Mouse (Mus musculus) lung, postnatal 0 days (tissue): ENCODE results near the gene Notum. TPM values are rescaled to one million over a fixed set of nuclear protein-coding genes. Genes with fewer than 3 reads are reported as not detected.
A peak's percentile ranks its signal among the peaks of the same experiment; 100 is the strongest.

Experiments
- ATAC-seq: fragments of 200-750 bp; cut with Nextera tagmentation; 2 replicates; pipeline ENCODE4 v1.8.0; 2017; ENCODE audit warnings: moderate library complexity
- DNase-seq: peaks from one replicate; pipeline ENCODE4 v3.0.0-alpha.2; 2016; ENCODE audit warnings: low spot score
- H3K27ac ChIP-seq: fragments of 300-500 bp; sonication (generic); 2 replicates; pipeline ENCODE4 v1.5.1; 2014; ENCODE audit warnings: antibody characterized with exemption, mild to moderate bottlenecking, low read length, mixed read lengths
- H3K27me3 ChIP-seq: fragments of 300-500 bp; sonication (generic); replicated peaks from 2 replicates; pipeline ENCODE4 v1.6.1; 2014; ENCODE audit warnings: low read length, mixed read lengths; ENCODE audit not compliant: insufficient read depth
- H3K36me3 ChIP-seq: fragments of 300-500 bp; sonication (generic); 2 replicates; pipeline ENCODE4 v1.6.1; 2014; ENCODE audit warnings: low read length, mixed read lengths; ENCODE audit not compliant: insufficient read depth
- H3K4me1 ChIP-seq: fragments of 300-500 bp; sonication (generic); 2 replicates; pipeline ENCODE4 v1.6.1; 2014; ENCODE audit warnings: antibody characterized with exemption, low read depth, low read length, mixed read lengths; ENCODE audit not compliant: insufficient read depth
- H3K4me2 ChIP-seq: fragments of 300-500 bp; sonication (generic); replicated peaks from 2 replicates; pipeline ENCODE4 v1.6.1; 2014; ENCODE audit warnings: low read depth, mild to moderate bottlenecking, low read length, moderate library complexity, mixed read lengths
- H3K4me3 ChIP-seq: fragments of 300-500 bp; sonication (generic); 2 replicates; pipeline ENCODE4 v1.5.1; 2014; ENCODE audit warnings: low read depth, low read length
- H3K9ac ChIP-seq: fragments of 300-500 bp; sonication (generic); replicated peaks from 2 replicates; pipeline ENCODE4 v1.6.1; 2014; ENCODE audit warnings: low read depth, mild to moderate bottlenecking
- H3K9me3 ChIP-seq: fragments of 300-500 bp; sonication (generic); 2 replicates; pipeline ENCODE4 v1.6.1; 2016; ENCODE audit warnings: low read length, mixed read lengths
- CTCF ChIP-seq: IDR thresholded peaks from 2 replicates; pipeline ENCODE4 v1.5.1; 2016; ENCODE audit warnings: antibody characterized with exemption, mild to moderate bottlenecking
- EP300 ChIP-seq: IDR thresholded peaks from 2 replicates; pipeline ENCODE4 v1.6.1; 2016; ENCODE audit warnings: antibody characterized with exemption, mild to moderate bottlenecking, control low read depth
- WGBS: fragments of 180-500 bp; shearing (Covaris S2); extraction: QIAGEN DNeasy Blood & Tissue Kit; methylation state at CpG from one replicate; pipeline ENCODE4 v1.1.7; 2014; 5-methylcytosine and 5-hydroxymethylcytosine counted together
- polyA plus RNA-seq: library from polyadenylated mRNA; unstranded; fragments of >200 nt; fragmentation: Nextera tagmentation; extraction: Ambion mirVana; gene quantifications from 2 replicates; pipeline ENCODE4 v1.2.1, GENCODE M21; 2015

The Notum gene
- polyA plus RNA-seq, 1 experiment from 2014 or later = 8.5 TPM

GRCm38 (mm10) chr11:120625152-120625775 lies 35.7 kb downstream of the Notum start, which contains the start of gene Sirt7:
Gene Sirt7, minus strand, starts transcription at chr11:120625240.
- peaks cover 16% of the 10 kb centered on the region for H3K36me3 ChIP-seq
- H3K9ac ChIP-seq = peak within 1 kb of the TSS; percentile 78
- WGBS = 14% methylated on average over 5 of the region's 5 CpGs
- ATAC-seq (peak; percentile 9; the same call in 1 of the 2 replicates), DNase-seq (no peak)
- H3K4me2 ChIP-seq = peak within 1 kb of the TSS; percentile 98
- peaks cover 10% of the 10 kb centered on the region for H3K4me1 ChIP-seq
- H3K9me3 ChIP-seq = no peaks in the 10 kb centered on the region
- TF ChIP-seq CTCF (no peak), EP300 (no peak)
- H3K27ac ChIP-seq = peak within 1 kb of the TSS; percentile 84
- peak within 1 kb of the TSS; percentile 93 for H3K4me3 ChIP-seq
- no peaks in the 10 kb centered on the region for H3K27me3 ChIP-seq

GRCm38 (mm10) chr11:120624680-120625111 lies 36.3 kb downstream of the Notum start:
- 0% methylated on average over 53 of the region's 53 CpGs for WGBS
- DNase-seq (peak; percentile 96), ATAC-seq (peak; percentile 87)
- H3K4me2 ChIP-seq = peak overlapping the region; percentile 98
- peaks cover 5% of the 10 kb centered on the region; the same call in 1 of the 2 replicates for H3K4me1 ChIP-seq
- H3K36me3 ChIP-seq = peaks cover 18% of the 10 kb centered on the region
- H3K9me3 ChIP-seq = no peaks in the 10 kb centered on the region
- H3K4me3 ChIP-seq = peak overlapping the region; percentile 93
- peak overlapping the region; percentile 78 for H3K9ac ChIP-seq
- no peaks in the 10 kb centered on the region for H3K27me3 ChIP-seq
- TF ChIP-seq EP300 (no peak), CTCF (no peak)
- H3K27ac ChIP-seq = peak overlapping the region; percentile 84

- Histone ChIP-seq H3K27ac (peak overlapping the region; percentile 84), H3K4me3 (peak overlapping the region; percentile 93), H3K36me3 (peaks cover 18% of the 10 kb centered on the region), H3K27me3 (no peaks in the 10 kb centered on the region), H3K4me2 (peak overlapping the region; percentile 98), H3K4me1 (0 out of 2 replicates have a peak, but pooled peaks cover 4% of the 10 kb centered on the region), H3K9me3 (no peaks in the 10 kb centered on the region), H3K9ac (peak overlapping the region; percentile 78)
- WGBS = 10% methylated on average over 29 of the region's 30 CpGs
- DNase-seq (peak; percentile 71), ATAC-seq (peak; percentile 81)
- no peak for TF ChIP-seq EP300
- peak; percentile 71 for TF ChIP-seq CTCF
Observed at GRCm38 (mm10) chr11:120623961-120624679, 36.9 kb downstream of the Notum start.

- H3K27me3 ChIP-seq = no peaks in the 10 kb centered on the region
- H3K4me1 ChIP-seq = 0 out of 2 replicates have a peak, but pooled peaks cover 4% of the 10 kb centered on the region
- H3K4me2 ChIP-seq = no peak overlapping the region
- 89% methylated on average over 6 of the region's 6 CpGs for WGBS
- H3K36me3 ChIP-seq = peaks cover 23% of the 10 kb centered on the region
- no peak overlapping the region for H3K4me3 ChIP-seq
- H3K9me3 ChIP-seq = no peaks in the 10 kb centered on the region
- TF ChIP-seq CTCF (no peak), EP300 (no peak)
- DNase-seq (no peak), ATAC-seq (no peak)
- no peak overlapping the region for H3K27ac ChIP-seq
- no peak overlapping the region for H3K9ac ChIP-seq
Observed at GRCm38 (mm10) chr11:120622805-120623204, 38.2 kb downstream of the Notum start.

GRCm38 (mm10) chr11:120620195-120620594 lies 40.8 kb downstream of the Notum start:
- no peak for DNase-seq
- ATAC-seq = no peak
- no peak overlapping the region for H3K4me2 ChIP-seq
- no peaks in the 10 kb centered on the region for H3K9me3 ChIP-seq
- TF ChIP-seq EP300 = no peak
- TF ChIP-seq CTCF = no peak
- no peak overlapping the region for H3K4me3 ChIP-seq
- H3K27ac ChIP-seq = no peak overlapping the region
- H3K27me3 ChIP-seq = no peaks in the 10 kb centered on the region
- no peak overlapping the region for H3K9ac ChIP-seq
- peaks cover 10% of the 10 kb centered on the region for H3K4me1 ChIP-seq
- peaks cover 23% of the 10 kb centered on the region for H3K36me3 ChIP-seq
- WGBS = 92% methylated on average over 14 of the region's 14 CpGs
